Mouse (Mus musculus): Measurements from ENCODE around the gene Oaz1. TPM values are rescaled to one million over a fixed set of nuclear protein-coding genes. Genes with fewer than 3 reads are reported as not detected.

The Oaz1 gene
- polyA plus RNA-seq, 1 experiment from 2014 or later, result 170 TPM

- H3K4me3 ChIP-seq (ENCODE audit: inconsistent target), result no peak overlapping the region
- peaks cover 53% of the 10 kb centered on the region for H3K79me2 ChIP-seq (ENCODE audit: inconsistent target)
- H3K36me3 ChIP-seq (ENCODE audit: inconsistent target), result peaks cover 15% of the 10 kb centered on the region; the same call in 1 of the 2 replicates
- H3K27ac ChIP-seq, result no peak overlapping the region
- WGBS (ENCODE audit: missing documents), result 91% methylated on average over 7 of the region's 7 CpGs
Observed at GRCm38 (mm10) chr10:80858350-80858935, 32.0 kb downstream of the Oaz1 start.

GRCm38 (mm10) chr10:80862305-80862704 is 35.8 kb downstream of the Oaz1 start:
- no peak overlapping the region for H3K4me3 ChIP-seq (ENCODE audit: inconsistent target)
- WGBS (ENCODE audit: missing documents), result 95% methylated on average over 5 of the region's 5 CpGs
- no peak overlapping the region for H3K27ac ChIP-seq
- peaks cover 18% of the 10 kb centered on the region; the same call in 1 of the 2 replicates for H3K36me3 ChIP-seq (ENCODE audit: inconsistent target)
- H3K79me2 ChIP-seq (ENCODE audit: inconsistent target), result peaks cover 20% of the 10 kb centered on the region; the same call in 1 of the 2 replicates

- WGBS (ENCODE audit: missing documents), result 94% methylated on average over 14 of the region's 16 CpGs
- Histone ChIP-seq H3K36me3 (ENCODE audit: inconsistent target) (peaks cover 18% of the 10 kb centered on the region; the same call in 1 of the 2 replicates), H3K27ac (no peak overlapping the region), H3K4me3 (ENCODE audit: inconsistent target) (no peak overlapping the region), H3K79me2 (ENCODE audit: inconsistent target) (no peaks in the 10 kb centered on the region; the same call in 1 of the 2 replicates)
Observed at GRCm38 (mm10) chr10:80864446-80864845, 38.0 kb downstream of the Oaz1 start.

- H3K4me3 ChIP-seq (ENCODE audit: inconsistent target), result no peak overlapping the region
- 71% methylated on average over 1 of the region's 6 CpGs for WGBS (ENCODE audit: missing documents)
- no peak overlapping the region for H3K27ac ChIP-seq
- no peaks in the 10 kb centered on the region for H3K79me2 ChIP-seq (ENCODE audit: inconsistent target)
- no peaks in the 10 kb centered on the region for H3K36me3 ChIP-seq (ENCODE audit: inconsistent target)
Observed at GRCm38 (mm10) chr10:80870993-80871392, 44.5 kb downstream of the Oaz1 start.

- Histone ChIP-seq H3K27ac (no peak within 1 kb of the TSS), H3K4me3 (ENCODE audit: inconsistent target) (no peak within 1 kb of the TSS), H3K36me3 (ENCODE audit: inconsistent target) (no peaks in the 10 kb centered on the region), H3K79me2 (ENCODE audit: inconsistent target) (no peaks in the 10 kb centered on the region)
- 39% methylated on average over 9 of the region's 9 CpGs for WGBS (ENCODE audit: missing documents)
Observed at GRCm38 (mm10) chr10:80871581-80871980, 45.1 kb downstream of the Oaz1 start, which contains the start of gene Tmprss9. Gene Tmprss9, plus strand, starts transcription at chr10:80871848.

GRCm38 (mm10) chr10:80874035-80874434 is 47.6 kb downstream of the Oaz1 start:
- H3K4me3 ChIP-seq (ENCODE audit: inconsistent target), result no peak overlapping the region
- no peak overlapping the region for H3K27ac ChIP-seq
- no peaks in the 10 kb centered on the region for H3K79me2 ChIP-seq (ENCODE audit: inconsistent target)
- 94% methylated on average over 9 of the region's 9 CpGs for WGBS (ENCODE audit: missing documents)
- H3K36me3 ChIP-seq (ENCODE audit: inconsistent target), result no peaks in the 10 kb centered on the region

- Histone ChIP-seq H3K27ac (no peak overlapping the region), H3K4me3 (ENCODE audit: inconsistent target) (no peak overlapping the region), H3K79me2 (ENCODE audit: inconsistent target) (no peaks in the 10 kb centered on the region), H3K36me3 (ENCODE audit: inconsistent target) (no peaks in the 10 kb centered on the region)
- 30% methylated on average over 5 of the region's 5 CpGs for WGBS (ENCODE audit: missing documents)
Observed at GRCm38 (mm10) chr10:80876028-80876427, 49.6 kb downstream of the Oaz1 start.

GRCm38 (mm10) chr10:80876594-80876993 is 50.1 kb downstream of the Oaz1 start:
- WGBS (ENCODE audit: missing documents), result 74% methylated on average over 3 of the region's 3 CpGs
- no peak overlapping the region for H3K4me3 ChIP-seq (ENCODE audit: inconsistent target)
- no peak overlapping the region for H3K27ac ChIP-seq
- H3K36me3 ChIP-seq (ENCODE audit: inconsistent target), result no peaks in the 10 kb centered on the region
- H3K79me2 ChIP-seq (ENCODE audit: inconsistent target), result no peaks in the 10 kb centered on the region

Other genes starting within 250 kb of the Oaz1 start
- gene Klf16, start 249.3 kb upstream of the Oaz1 start, polyA plus RNA-seq (2018), result 3.4 to 12.6 TPM (median 6.0 TPM) in 3 replicates
- 11.7 to 58.2 TPM (median 51.7 TPM) in 3 replicates for gene Abhd17a, start 236.3 kb upstream of the Oaz1 start, polyA plus RNA-seq (2018)
- gene Scamp4, start 223.8 kb upstream of the Oaz1 start, polyA plus RNA-seq (2018), result 34.4 to 66.1 TPM (median 53.0 TPM) in 3 replicates
- gene Adat3, start 223.8 kb upstream of the Oaz1 start, polyA plus RNA-seq (2018), result 0.60 to 3.8 TPM (median 2.4 TPM) in 3 replicates
- gene Gm49322, start 220.6 kb upstream of the Oaz1 start, polyA plus RNA-seq (2018), result 0.44 to 1.1 TPM in 2 of 3 replicates, not detected in the other
- 66.6 to 78.0 TPM (median 74.8 TPM) in 3 replicates for gene Csnk1g2, start 203.8 kb upstream of the Oaz1 start, polyA plus RNA-seq (2018)
- gene Btbd2, start 169.6 kb upstream of the Oaz1 start, polyA plus RNA-seq (2018), result 16.9 to 26.0 TPM (median 21.9 TPM) in 3 replicates
- 75.7 to 134 TPM (median 82.8 TPM) in 3 replicates for gene Mknk2, start 148.5 kb upstream of the Oaz1 start, polyA plus RNA-seq (2018)
- gene Mob3a, start 124.7 kb upstream of the Oaz1 start, polyA plus RNA-seq (2018), result 34.5 to 48.6 TPM (median 44.2 TPM) in 3 replicates
- gene Izumo4, start 124.5 kb upstream of the Oaz1 start, polyA plus RNA-seq (2018), result 1.9 to 5.5 TPM (median 2.3 TPM) in 3 replicates
- 92.5 to 126 TPM (median 111 TPM) in 3 replicates for gene Ap3d1, start 84.4 kb upstream of the Oaz1 start, polyA plus RNA-seq (2018)
- gene Dot1l, start 71.5 kb upstream of the Oaz1 start, polyA plus RNA-seq (2018), result 14.1 to 16.7 TPM (median 15.1 TPM) in 3 replicates
- 30.3 to 61.7 TPM (median 44.0 TPM) in 3 replicates for gene Sf3a2, start 28.5 kb upstream of the Oaz1 start, polyA plus RNA-seq (2018)
- 24.5 to 68.8 TPM (median 64.2 TPM) in 3 replicates for gene Plekhj1, start 28.0 kb upstream of the Oaz1 start, polyA plus RNA-seq (2018)
- 0.15 TPM in 1 of 3 replicates, not detected in the others for gene Amh, start 21.4 kb upstream of the Oaz1 start, polyA plus RNA-seq (2018)
- not detected in 3 replicates for gene Jsrp1, start 13.2 kb upstream of the Oaz1 start, polyA plus RNA-seq (2018)
- gene Lingo3, start 17.4 kb downstream of the Oaz1 start, polyA plus RNA-seq (2018), result not detected in 3 replicates
- gene Lsm7, start 28.6 kb downstream of the Oaz1 start, polyA plus RNA-seq (2018), result 32.4 to 122 TPM (median 57.0 TPM) in 3 replicates
- 8.7 to 16.8 TPM (median 15.4 TPM) in 3 replicates for gene Sppl2b, start 28.6 kb downstream of the Oaz1 start, polyA plus RNA-seq (2018)
- gene Tmprss9, start 45.2 kb downstream of the Oaz1 start, polyA plus RNA-seq (2018), result not detected in 3 replicates
- 25.5 to 160 TPM (median 109 TPM) in 3 replicates for gene Timm13, start 74.3 kb downstream of the Oaz1 start, polyA plus RNA-seq (2018)
- gene Lmnb2, start 91.6 kb downstream of the Oaz1 start, polyA plus RNA-seq (2018), result 6.2 to 17.4 TPM (median 7.2 TPM) in 3 replicates
- gene Gadd45b, start 103.4 kb downstream of the Oaz1 start, polyA plus RNA-seq (2018), result 45.9 to 89.8 TPM (median 71.3 TPM) in 3 replicates
- gene Gng7, start 188.3 kb downstream of the Oaz1 start, polyA plus RNA-seq (2018), result 0.88 to 1.1 TPM (median 0.93 TPM) in 3 replicates
- not detected in 3 replicates for gene Diras1, start 199.0 kb downstream of the Oaz1 start, polyA plus RNA-seq (2018)
- 6.1 to 14.7 TPM (median 14.6 TPM) in 3 replicates for gene Slc39a3, start 210.8 kb downstream of the Oaz1 start, polyA plus RNA-seq (2018)
- 65.8 to 82.0 TPM (median 68.8 TPM) in 3 replicates for gene Sgta, start 233.5 kb downstream of the Oaz1 start, polyA plus RNA-seq (2018)
- 7.4 to 19.1 TPM (median 9.9 TPM) in 3 replicates for gene Thop1, start 243.4 kb downstream of the Oaz1 start, polyA plus RNA-seq (2018)

Data from macrophage (primary cell).